Mouse (Mus musculus): ENCODE measurements around the gene Prokr2. TPM values are rescaled to one million over a fixed set of nuclear protein-coding genes. Genes with fewer than 3 reads are reported as not detected.
A peak's percentile ranks its signal among the peaks of the same experiment; 100 is the strongest.
"Not testable (repeated sequence)": the region's sequence is repeated elsewhere in the genome, so short reads cannot be mapped to it uniquely, and the experiment has no call there.

Gene Prokr2
- polyA plus RNA-seq, 1 experiment from 2014 or later, result 0.93 TPM

- Histone ChIP-seq H3K4me1 (no peaks in the 10 kb centered on the region), H3K4me2 (replicated peaks) (no peak overlapping the region), H3K36me3 (peaks cover 72% of the 10 kb centered on the region), H3K27ac (no peak overlapping the region), H3K9ac (no peak overlapping the region), H3K27me3 (replicated peaks) (no peaks in the 10 kb centered on the region), H3K9me3 (no peaks in the 10 kb centered on the region), H3K4me3 (no peak overlapping the region)
- WGBS, result 94% methylated on average over 4 of the region's 4 CpGs
- ATAC-seq (ENCODE audit: low FRiP score, low read depth), result no peak
Measured at GRCm38 (mm10) chr2:132298250-132298649, 87.0 kb downstream of the Prokr2 start.

GRCm38 (mm10) chr2:132293694-132294450, 91.4 kb downstream of the Prokr2 start:
- Histone ChIP-seq H3K27ac (no peak overlapping the region), H3K4me1 (peaks cover 17% of the 10 kb centered on the region), H3K4me3 (no peak overlapping the region), H3K27me3 (replicated peaks) (no peaks in the 10 kb centered on the region), H3K9ac (no peak overlapping the region), H3K9me3 (no peaks in the 10 kb centered on the region), H3K36me3 (peaks cover 42% of the 10 kb centered on the region), H3K4me2 (replicated peaks) (no peak overlapping the region)
- 91% methylated on average over 10 of the region's 10 CpGs for WGBS
- ATAC-seq (ENCODE audit: low FRiP score, low read depth), result no peak

- H3K9me3 ChIP-seq, result no peaks in the 10 kb centered on the region
- peaks cover 17% of the 10 kb centered on the region for H3K4me1 ChIP-seq
- H3K4me2 ChIP-seq (replicated peaks), result no peak overlapping the region
- no peak overlapping the region for H3K9ac ChIP-seq
- no peaks in the 10 kb centered on the region for H3K27me3 ChIP-seq (replicated peaks)
- no peak overlapping the region for H3K27ac ChIP-seq
- H3K4me3 ChIP-seq, result no peak overlapping the region
- peaks cover 26% of the 10 kb centered on the region for H3K36me3 ChIP-seq
- 34% methylated on average over 4 of the region's 4 CpGs for WGBS
- peak; percentile 36; the same call in 1 of the 2 replicates for ATAC-seq (ENCODE audit: low FRiP score, low read depth)
Measured at GRCm38 (mm10) chr2:132292083-132292482, 93.2 kb downstream of the Prokr2 start.

GRCm38 (mm10) chr2:132291265-132291664, 94.0 kb downstream of the Prokr2 start:
- Histone ChIP-seq H3K27ac (no peak overlapping the region), H3K4me3 (no peak overlapping the region), H3K27me3 (replicated peaks) (no peaks in the 10 kb centered on the region), H3K9me3 (no peaks in the 10 kb centered on the region), H3K9ac (no peak overlapping the region), H3K36me3 (peaks cover 26% of the 10 kb centered on the region), H3K4me2 (replicated peaks) (no peak overlapping the region), H3K4me1 (peaks cover 17% of the 10 kb centered on the region)
- WGBS, result 72% methylated on average over 3 of the region's 3 CpGs
- ATAC-seq (ENCODE audit: low FRiP score, low read depth), result no peak

GRCm38 (mm10) chr2:132290808-132291207, 94.4 kb downstream of the Prokr2 start:
- Histone ChIP-seq H3K4me1 (peaks cover 17% of the 10 kb centered on the region), H3K27ac (no peak overlapping the region), H3K4me3 (no peak overlapping the region), H3K36me3 (peaks cover 23% of the 10 kb centered on the region), H3K9ac (no peak overlapping the region), H3K4me2 (replicated peaks) (no peak overlapping the region), H3K27me3 (replicated peaks) (no peaks in the 10 kb centered on the region), H3K9me3 (no peaks in the 10 kb centered on the region)
- ATAC-seq (ENCODE audit: low FRiP score, low read depth), result no peak
- 79% methylated on average over 6 of the region's 6 CpGs for WGBS

- not testable (repeated sequence) for H3K4me3 ChIP-seq; H3K9ac ChIP-seq; H3K4me2 ChIP-seq (replicated peaks); H3K27ac ChIP-seq; ATAC-seq (ENCODE audit: low FRiP score, low read depth); H3K9me3 ChIP-seq; H3K27me3 ChIP-seq (replicated peaks)
- Histone ChIP-seq H3K36me3 (peaks cover 11% of the 10 kb centered on the region), H3K4me1 (peaks cover 17% of the 10 kb centered on the region)
- 85% methylated on average over 5 of the region's 7 CpGs for WGBS
Measured at GRCm38 (mm10) chr2:132289213-132289612, 96.0 kb downstream of the Prokr2 start.

Other genes starting within 250 kb of the Prokr2 start
- 18.9 and 21.1 TPM in 2 replicates for gene Slc23a2, start 240.3 kb downstream of the Prokr2 start, polyA plus RNA-seq (2016; fragmentation: Nextera tagmentation; extraction: Ambion mirVana)
- 54.3 and 59.6 TPM in 2 replicates for gene Tmem230, start 137.6 kb downstream of the Prokr2 start, polyA plus RNA-seq (2016; fragmentation: Nextera tagmentation; extraction: Ambion mirVana)
- gene Pcna, start 132.1 kb downstream of the Prokr2 start, polyA plus RNA-seq (2016; fragmentation: Nextera tagmentation; extraction: Ambion mirVana), result 189 and 190 TPM in 2 replicates
- 42.9 and 47.6 TPM in 2 replicates for gene Cds2, start 122.3 kb downstream of the Prokr2 start, polyA plus RNA-seq (2016; fragmentation: Nextera tagmentation; extraction: Ambion mirVana)
- gene Gpcpd1, start 202.3 kb upstream of the Prokr2 start, polyA plus RNA-seq (2016; fragmentation: Nextera tagmentation; extraction: Ambion mirVana), result 74.9 and 76.6 TPM in 2 replicates